Comparison of ENCODE assay signal across 14 mouse cellular contexts in genomic region chr8:110963051-110963450, GRCm38 (mm10).
"Had no signal": no experiment of that assay in that cellular context is flagged by ENCODE, and none has a peak within 500 bp of the region (broad histone marks: within the 10 kb centered on the region; RNA-seq: fewer than 3 reads in every experiment).

No protein-coding gene starts in this region.

- H3K9ac ChIP-seq: lung, embryonic 14.5 days; midbrain, embryonic 12.5 days; neural tube, embryonic 12.5 days; stomach, embryonic 15.5 days had no signal

- H3K27me3 ChIP-seq: midbrain, embryonic 12.5 days; neural tube, embryonic 12.5 days; stomach, embryonic 15.5 days had no signal

- H3K27ac ChIP-seq: midbrain, embryonic 10.5 days; midbrain, embryonic 12.5 days; neural tube, embryonic 12.5 days; stomach, embryonic 15.5 days; stomach, postnatal 0 days had no signal

- DNase-seq: lung, adult 18-20 months; lung, embryonic 14.5 days; lung, postnatal 10 days; lung, postnatal 4 days; midbrain, embryonic 14.5 days; right cerebral cortex, postnatal 14 days; thymus, adult 2 months; thymus, postnatal 36 days had no signal

- H3K4me1 ChIP-seq: midbrain, embryonic 10.5 days; midbrain, embryonic 12.5 days; neural tube, embryonic 12.5 days had no signal

- H3K9me3 ChIP-seq: midbrain, embryonic 10.5 days; midbrain, embryonic 12.5 days; neural tube, embryonic 12.5 days; stomach, embryonic 15.5 days had no signal

- ATAC-seq: midbrain, embryonic 16.5 days had no signal

- H3K4me2 ChIP-seq: lung, embryonic 14.5 days; midbrain, embryonic 12.5 days; neural tube, embryonic 12.5 days; stomach, embryonic 15.5 days had no signal

- H3K4me3 ChIP-seq: midbrain, embryonic 10.5 days; midbrain, embryonic 12.5 days; neural tube, embryonic 12.5 days; stomach, embryonic 15.5 days had no signal
